Mouse (Mus musculus) urinary bladder, postnatal 10 days (tissue): ENCODE results near the gene Gm17617.
"Not testable (repeated sequence)": the region's sequence is repeated elsewhere in the genome, so short reads cannot be mapped to it uniquely, and the experiment has no call there.

Experiments
- DNase-seq: peaks from one replicate; pipeline ENCODE4 v3.0.0; 2022; ENCODE audit warnings: low spot score

The Gm17617 gene

GRCm38 (mm10) chr13:55124903-55125302, 8.4 kb downstream of the Gm17617 start:
- no peak for DNase-seq

- DNase-seq: no peak
Observed at GRCm38 (mm10) chr13:55114375-55114774, 19.0 kb downstream of the Gm17617 start.

- DNase-seq: no peak
Observed at GRCm38 (mm10) chr13:55107694-55108093, 25.7 kb downstream of the Gm17617 start.

- no peak for DNase-seq
Observed at GRCm38 (mm10) chr13:55107116-55107515, 26.2 kb downstream of the Gm17617 start.

- no peak for DNase-seq
Observed at GRCm38 (mm10) chr13:55105953-55106691, 27.2 kb downstream of the Gm17617 start.

- DNase-seq: peak; percentile 89
Observed at GRCm38 (mm10) chr13:55105045-55105952, 28.0 kb downstream of the Gm17617 start, which contains the start of gene Zfp346. Gene Zfp346 (plus strand): TSS chr13:55105311.

- DNase-seq: no peak
Observed at GRCm38 (mm10) chr13:55103351-55103750, 30.0 kb downstream of the Gm17617 start.

GRCm38 (mm10) chr13:55102366-55102765, 31.0 kb downstream of the Gm17617 start:
- no peak for DNase-seq

- DNase-seq: no peak
Observed at GRCm38 (mm10) chr13:55101627-55102026, 31.7 kb downstream of the Gm17617 start.

GRCm38 (mm10) chr13:55099726-55100478, 33.4 kb downstream of the Gm17617 start, which contains the start of gene Uimc1:
Gene Uimc1 (minus strand): TSS chr13:55100300.
- no peak for DNase-seq

GRCm38 (mm10) chr13:55099066-55099725, 34.2 kb downstream of the Gm17617 start:
- DNase-seq: no peak

GRCm38 (mm10) chr13:55097841-55098240, 35.5 kb downstream of the Gm17617 start:
- DNase-seq: not testable (repeated sequence)

- DNase-seq: no peak
Observed at GRCm38 (mm10) chr13:55092588-55092987, 40.8 kb downstream of the Gm17617 start.
